Mouse (Mus musculus) urinary bladder, postnatal 14 days (tissue): ENCODE data around the gene Syngap1.

Source experiments
- DNase-seq: peaks from one replicate; pipeline ENCODE4 v3.0.0; 2021; ENCODE audit warnings: low spot score

Syngap1 gene

DNA sequence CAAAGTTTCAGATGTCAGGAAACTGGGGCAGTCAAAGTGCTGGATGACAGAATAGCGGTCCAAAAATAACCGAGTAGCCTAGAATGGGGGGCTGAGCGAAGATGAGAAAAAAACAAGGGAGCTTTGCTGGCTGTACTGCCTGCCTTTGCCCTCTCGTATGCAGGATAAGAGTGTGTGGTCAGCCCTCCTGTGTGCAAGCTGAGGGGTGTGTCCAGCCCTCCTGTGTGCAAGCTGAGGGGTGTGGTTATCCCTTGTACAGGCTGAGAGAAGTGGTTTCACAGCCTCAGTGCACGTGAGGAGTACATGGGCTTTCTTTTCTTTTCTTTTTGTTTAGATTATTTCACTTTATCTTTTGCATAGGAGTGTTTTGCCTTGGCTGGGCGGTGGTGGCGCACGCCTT, 54.5 kb downstream of the Syngap1 start:
- no peak for DNase-seq

DNA sequence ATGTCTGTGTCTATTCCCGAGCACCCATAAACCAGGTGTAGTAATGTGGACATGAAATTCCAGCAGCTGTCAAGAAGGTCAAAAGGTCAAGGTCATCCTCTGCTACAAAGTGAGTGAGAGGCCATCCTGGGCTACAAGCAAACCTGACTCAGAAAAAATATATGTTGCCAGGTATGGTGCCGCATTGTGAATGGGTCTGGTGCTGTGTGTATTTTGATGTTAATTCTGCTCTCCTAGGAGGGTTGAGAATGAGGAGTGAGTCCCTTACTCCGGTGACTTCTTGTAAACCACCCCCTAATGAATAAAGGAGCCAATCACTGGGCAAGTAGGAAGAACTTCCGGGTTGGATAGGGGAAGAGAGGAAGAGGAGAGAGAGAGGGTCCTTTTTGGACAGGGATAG, 56.6 kb downstream of the Syngap1 start:
- DNase-seq = no peak

DNA sequence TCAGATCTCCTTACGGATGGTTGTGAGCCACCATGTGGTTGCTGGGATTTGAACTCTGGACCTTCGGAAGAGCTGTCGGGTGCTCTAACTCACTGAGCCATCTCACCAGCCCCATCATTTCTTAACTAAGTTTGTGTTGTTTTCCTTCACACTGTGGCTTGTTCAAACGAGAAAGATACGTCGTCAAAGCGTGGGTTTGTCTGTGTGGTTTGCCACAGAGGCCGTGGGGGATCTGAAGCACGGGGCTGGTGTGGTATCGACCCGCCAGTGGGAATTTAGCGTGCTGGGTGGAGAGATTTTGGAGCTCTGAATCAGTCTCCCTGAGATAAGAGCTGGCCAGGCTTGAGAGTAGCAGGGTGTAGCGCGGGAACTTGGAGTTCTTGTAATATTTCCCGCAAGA, 57.2 kb downstream of the Syngap1 start:
- no peak for DNase-seq

DNA sequence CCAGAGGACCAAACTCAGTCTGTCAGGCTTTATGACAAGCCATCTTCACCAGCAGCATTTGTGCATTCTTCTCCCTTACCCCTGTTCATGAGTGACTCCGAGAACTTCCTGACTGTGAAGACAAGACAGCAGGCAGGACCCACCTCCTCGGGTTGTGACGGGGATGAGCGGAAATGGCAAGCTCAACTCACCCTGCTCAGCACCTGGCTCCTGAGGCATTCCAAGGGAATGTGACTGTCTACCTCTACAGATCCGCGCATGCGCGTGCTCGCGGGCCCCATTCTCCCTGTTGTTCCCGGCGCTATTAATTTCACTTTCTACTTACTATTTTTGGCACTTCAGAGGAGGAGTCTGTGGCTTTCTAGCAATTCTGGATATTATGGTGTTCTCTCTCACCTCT, 58.9 kb downstream of the Syngap1 start:
- DNase-seq = peak; percentile 18

DNA sequence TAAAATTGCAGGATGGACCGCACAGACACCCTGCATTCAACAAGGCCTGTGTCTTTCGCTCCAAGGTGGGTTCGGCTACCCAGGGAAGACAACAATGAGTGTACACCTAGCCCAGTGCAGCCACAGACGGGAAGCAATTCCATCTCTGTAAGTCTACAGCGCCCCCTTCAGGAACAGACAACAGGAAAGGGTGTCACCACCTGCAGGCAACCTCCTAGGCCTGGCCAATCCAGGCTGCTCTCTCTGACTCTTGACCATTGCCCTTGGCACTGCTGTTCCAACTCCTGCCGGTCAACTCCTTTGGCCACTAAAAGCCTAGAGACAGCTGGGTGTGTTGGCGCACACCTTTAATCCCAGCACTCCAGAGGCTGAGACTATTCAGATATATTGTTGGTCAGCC, 60.1 kb downstream of the Syngap1 start:
- DNase-seq = no peak

DNA sequence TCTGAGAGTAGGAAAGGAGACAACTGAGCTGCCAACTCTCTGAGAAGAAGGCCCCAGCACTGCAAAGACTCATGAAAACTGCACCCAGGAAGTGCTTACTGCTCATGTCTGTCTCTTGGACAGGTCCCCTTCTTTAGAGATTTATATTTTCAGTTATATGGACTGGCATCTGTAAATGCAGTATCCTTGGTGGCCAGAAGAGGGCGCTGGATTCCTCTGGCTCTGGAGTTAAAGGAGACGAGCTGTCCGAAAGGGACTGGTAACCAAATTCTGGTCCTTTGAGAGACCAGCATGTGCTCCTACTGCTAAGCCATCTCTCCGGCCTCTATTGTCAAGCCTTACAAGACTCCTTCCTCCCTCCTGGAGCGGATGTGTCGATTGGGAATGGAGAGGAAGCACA, 60.8 kb downstream of the Syngap1 start:
- DNase-seq = no peak

DNA sequence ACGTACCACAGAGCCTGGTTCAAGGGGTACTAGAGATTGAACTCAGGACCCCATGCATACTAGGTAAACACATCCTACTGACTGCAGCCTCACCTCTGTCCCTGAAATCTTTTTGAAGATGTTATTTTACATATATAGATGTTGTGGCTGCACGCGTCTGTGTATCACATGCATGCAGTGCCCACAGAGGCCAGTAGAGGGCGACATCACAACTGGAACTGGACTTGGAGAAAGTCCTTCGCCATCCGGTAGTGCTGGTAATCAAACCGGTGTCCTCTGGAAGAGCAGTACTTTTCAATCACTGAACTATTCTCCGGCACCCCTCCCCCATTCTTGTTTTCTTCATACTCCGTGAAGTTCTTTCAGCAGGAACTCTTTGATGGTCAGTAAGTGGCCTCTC, 63.4 kb downstream of the Syngap1 start:
- DNase-seq = peak; percentile 69

DNA sequence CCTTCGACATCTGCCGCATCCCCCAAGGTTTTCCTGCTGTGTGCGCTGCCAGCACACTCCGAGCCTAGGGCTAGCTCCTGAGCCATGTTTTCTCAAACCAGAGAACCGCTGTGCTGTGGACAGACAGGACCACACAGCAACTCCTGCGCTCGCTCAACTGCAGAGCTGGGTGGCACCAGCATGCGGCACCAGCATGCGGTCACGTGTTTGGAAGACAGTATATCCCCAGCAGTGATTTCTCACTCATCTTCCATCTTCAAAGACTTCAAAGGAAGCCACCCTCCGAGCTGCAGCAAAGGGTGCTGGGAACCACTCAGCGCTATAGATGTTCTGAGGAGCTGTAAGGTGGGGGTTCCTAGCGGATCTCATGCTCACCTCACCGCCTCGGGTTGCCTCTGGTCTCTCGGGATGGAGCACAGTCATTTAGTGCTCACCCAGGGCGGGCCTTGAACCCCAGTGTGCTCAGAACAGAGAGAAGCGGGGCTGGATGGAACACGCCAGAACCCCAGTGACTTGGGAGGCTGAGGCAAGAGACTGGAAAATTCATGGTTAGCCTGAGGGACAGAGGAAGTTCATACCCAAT, 63.9 kb downstream of the Syngap1 start:
- DNase-seq = no peak

DNA sequence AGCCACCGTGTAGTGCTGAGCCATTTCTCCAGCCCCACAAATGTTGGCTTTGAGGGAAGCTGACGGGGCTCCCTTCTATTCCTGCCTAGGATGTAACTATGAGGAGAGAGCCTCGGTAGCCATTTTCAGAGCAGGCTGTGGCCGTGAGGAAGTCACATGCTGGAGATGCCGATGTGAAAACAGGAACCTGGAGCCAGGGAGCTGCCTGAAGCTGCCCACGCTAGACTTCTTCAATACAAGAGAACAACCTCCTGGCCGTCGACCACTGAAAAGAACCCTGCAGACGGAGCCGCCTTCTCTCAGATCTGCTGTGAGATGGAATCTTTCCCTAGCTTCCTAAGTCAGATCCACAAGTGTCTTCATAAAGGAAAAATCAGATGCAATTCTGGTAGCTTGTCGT, 64.6 kb downstream of the Syngap1 start:
- DNase-seq = no peak

DNA sequence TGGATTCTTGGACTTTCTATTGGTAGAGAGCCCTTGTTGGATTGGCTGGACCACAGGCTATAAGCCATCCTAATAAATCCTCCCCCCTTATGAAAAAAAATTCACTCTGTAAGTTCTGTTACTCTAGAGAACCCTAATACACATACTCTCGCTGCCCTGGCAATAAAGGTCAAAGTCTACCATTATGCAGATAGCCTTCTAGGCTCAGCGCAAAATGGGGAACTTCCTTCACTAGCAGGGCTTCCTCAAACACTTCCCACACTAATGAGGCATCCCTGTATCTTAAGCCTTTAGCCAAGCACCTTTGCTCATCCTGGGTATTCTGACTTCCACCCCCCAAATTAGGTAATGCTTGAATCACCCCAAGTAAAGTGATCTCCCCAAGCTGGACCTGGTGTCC, 67.2 kb downstream of the Syngap1 start:
- DNase-seq = no peak

DNA sequence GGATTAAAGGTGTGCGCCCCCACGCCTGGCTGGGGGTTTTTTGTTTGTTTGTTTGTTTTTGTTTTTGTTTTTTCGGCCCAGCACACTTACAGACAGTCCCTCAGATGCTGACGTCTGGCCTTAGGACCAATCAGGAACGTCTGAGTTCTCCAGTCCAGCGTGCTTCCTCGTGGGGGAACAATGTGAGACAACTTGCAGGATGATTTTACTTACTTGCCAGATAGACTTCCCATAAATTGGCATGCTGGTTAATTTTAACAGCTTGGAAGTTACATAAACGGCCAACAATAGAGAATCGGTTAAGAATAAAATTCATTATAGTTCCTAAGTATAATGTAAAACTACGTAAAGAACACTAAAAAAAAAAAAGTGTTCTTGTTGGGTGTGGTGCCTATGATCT, 70.1 kb downstream of the Syngap1 start:
- no peak for DNase-seq

DNA sequence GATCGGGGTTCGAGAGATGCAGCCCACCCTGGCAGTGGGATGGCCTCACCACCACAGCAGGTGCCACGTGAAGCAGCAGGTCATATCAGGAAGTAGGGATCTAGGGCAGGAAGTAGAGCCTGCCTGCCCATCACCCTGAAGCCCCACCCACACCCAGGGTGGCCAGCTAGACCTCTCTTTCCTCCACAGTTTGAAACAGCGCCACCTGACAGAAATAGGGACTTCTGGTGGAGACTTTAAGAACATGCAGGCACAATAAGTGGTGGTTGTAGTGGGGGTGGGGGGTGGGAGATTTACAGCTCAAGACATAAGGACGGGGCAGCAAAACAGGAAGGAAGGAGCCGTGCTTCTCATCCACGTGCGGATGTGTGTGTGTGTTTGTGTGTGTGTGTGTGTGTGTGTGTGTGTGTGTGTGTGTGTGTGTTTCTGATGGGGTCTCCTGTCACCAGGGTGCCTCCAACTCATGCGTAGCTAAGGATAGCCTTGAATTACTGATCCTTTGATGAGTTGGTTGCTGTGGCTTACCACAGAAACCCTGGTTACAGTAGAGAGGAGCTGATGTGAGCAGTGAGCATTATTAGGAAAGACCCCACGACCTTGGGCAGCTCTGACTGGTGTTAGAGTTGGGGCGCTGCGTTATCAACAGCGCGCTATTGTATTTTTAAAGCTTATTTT, 71.1 kb downstream of the Syngap1 start:
- no peak for DNase-seq

DNA sequence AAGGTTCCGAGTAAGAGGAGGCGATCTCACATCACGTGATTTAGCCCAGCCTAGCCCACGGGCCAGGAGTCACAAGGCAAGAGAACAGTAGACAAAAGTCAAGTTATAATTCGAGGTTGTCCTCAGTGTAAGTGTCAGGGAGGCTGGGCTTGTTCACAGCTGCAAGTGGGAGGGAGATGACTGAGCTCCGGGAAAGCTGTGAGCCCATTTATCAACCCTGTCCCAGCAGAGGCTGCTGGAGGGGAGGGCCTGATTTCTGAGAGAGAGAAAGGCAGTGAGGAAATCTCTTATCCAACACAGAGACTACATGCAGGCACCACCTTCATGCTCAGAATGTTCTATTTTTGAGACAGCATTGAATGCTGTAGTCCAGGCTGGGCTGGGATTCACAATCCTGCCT, 71.9 kb downstream of the Syngap1 start:
- DNase-seq = no peak

DNA sequence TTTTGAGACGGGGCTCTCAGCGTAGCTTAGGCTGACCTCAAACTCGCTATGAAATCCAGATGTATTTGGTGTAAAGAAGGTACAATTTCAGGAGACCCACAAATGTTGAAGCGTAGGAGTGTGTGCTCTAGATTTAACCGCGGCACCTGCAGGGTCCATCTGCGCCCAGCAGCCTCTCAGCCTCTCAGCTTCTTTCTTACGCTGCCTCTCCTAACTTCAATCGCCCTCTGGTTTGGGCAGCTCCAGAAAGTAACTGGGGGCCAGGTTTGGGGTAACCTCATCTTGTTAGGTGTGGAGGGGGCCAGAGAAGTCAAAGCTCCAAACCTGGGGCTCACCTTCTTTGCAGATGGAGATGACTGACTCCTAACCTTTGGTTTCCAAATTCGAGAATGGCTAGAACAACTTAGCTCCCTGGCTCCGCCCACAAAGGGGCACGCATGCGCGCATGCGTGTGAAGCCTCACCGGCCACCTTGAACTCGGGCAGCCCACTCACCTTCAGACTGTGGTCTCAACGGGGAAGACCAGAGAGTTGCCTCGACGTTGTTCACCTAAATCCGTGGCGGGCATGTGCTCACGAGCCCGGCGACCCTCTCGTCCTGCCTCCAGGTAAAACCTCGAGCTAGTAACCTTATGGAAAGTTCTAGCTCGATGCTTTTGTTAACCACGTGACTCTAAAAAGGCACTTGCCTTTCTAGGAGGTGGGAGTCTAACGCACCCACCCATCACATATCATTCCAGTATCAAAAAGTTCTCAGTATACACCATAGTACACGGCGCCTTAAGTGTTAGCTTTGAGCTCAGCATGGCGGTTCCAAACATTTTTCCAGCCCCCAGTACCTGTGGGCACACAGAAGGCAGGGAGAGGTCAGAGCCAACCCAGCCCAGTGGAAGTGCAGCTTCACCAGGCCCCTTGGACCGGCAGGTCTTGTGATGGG, 76.8 kb downstream of the Syngap1 start:
- DNase-seq = peak; percentile 88

DNA sequence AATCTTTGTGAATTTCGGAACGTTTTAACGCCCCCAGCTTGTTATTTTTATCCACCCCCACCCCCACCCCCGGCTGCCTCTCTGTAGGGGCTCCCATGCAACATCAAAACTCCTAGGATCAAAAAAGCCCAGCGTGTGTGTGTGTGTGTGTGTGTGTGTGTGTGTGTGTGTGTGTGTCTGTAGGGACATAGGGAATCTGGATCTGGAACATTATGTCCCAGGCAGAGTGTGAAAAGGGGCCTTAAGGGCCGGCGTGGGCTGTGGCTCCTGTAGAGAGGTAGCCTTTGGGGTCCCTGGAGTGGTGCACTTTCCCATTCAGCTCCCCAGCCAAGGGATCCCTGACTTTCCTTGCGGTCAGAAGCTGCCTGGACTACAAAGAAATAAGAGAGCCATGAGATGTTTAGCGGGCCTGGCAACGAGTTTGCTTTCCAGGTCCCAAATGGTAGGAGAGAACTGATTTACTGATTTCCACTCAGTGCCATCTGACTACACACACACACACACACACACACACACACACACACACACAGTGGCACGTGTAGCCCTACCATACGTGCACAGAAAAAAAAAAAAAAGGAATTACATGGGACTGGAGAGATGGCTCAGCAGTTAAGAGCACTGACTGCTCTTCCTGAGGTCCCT, 77.6 kb downstream of the Syngap1 start:
- no peak for DNase-seq

DNA sequence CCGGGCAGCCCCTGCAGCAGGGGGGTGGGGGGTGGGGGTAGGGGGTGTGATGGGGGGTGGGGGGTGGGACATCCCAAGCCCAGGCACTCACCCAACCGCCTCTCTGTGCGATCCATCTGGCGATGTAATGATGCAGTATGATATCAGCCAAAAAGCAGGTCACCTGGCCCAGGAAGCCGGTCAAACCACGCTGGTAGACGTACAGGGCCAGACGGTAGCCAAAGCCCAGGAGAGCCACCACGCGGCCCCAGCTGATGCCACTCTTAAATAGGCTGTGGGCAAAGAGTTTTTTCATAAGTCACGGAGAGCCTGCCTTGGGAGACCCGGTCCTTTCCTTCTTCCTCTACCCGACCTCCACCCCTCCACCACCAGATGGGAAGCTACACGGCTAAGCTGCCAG, 80.0 kb downstream of the Syngap1 start:
- DNase-seq = no peak

DNA sequence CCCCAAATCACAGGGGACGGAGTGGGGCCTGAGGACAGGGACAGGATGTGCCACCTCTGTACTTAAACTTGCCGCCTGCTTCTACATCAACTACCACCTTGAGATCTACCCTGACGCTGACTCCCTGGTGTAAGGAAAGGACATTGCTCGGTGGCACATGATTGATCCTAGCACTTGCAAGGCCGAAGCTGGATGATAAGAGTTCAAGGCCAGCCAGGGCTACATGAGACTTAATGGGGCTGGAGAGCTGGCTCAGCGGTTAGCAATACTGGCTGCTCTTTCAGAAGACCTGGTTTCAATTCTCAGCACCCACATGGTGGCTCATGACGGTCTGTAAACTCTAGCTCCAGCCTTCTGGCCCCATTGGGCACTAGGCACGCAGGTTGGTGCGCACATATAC, 80.7 kb downstream of the Syngap1 start:
- DNase-seq = no peak
